Mouse (Mus musculus): ENCODE measurements around the gene Foxd2. TPM values are rescaled to one million over a fixed set of nuclear protein-coding genes. Genes with fewer than 3 reads are reported as not detected.

The Foxd2 gene
- polyA plus RNA-seq, 1 experiment from 2014 or later = not detected

DNA sequence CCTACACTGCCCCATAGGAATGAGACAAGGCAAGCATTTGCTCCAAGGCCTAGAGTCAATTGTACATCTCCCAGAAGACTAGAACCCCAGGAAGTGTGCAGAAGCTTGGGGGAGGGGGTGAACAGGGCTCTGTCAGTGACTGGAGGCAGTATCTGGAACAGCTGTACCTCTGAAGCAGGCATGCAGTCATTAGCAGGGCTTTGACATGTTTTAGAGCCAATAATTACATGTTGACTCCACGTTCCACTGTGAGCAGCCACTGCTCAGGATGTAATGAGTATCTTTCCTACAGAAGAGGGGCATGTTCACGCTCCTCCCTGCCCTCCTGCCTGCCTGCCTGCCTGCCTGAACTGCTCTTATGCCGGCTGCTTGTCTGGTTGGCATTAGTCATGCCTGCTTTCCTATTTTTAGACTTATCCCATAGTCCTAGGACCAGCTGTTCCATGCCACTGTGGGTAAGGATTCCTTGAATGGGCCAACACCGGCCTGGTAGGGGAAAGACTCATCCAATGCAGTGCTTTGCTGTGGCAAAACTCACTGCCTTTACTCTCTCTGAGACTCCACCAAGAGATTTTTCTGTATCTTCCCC, 28.9 kb upstream of the Foxd2 start:
- no peak for ATAC-seq (ENCODE audit: low FRiP score, low TSS enrichment)
- WGBS = 64% methylated on average over 4 of the region's 4 CpGs
- no peak overlapping the region for H3K4me2 ChIP-seq (replicated peaks; ENCODE audit: low read depth)
- H3K27me3 ChIP-seq (ENCODE audit: control insufficient read depth, insufficient read depth, low read length) = no peaks in the 10 kb centered on the region
- no peaks in the 10 kb centered on the region for H3K4me1 ChIP-seq (replicated peaks; ENCODE audit: control insufficient read depth, insufficient read depth)
- no peak overlapping the region for H3K4me3 ChIP-seq (ENCODE audit: low read depth, low read length)
- TF ChIP-seq CTCF (IDR thresholded peaks at IDR 0.05; ENCODE audit: low read depth) (no peak), EP300 (optimal IDR thresholded peaks at IDR 0.05) (no peak)
- no peak for DNase-seq (ENCODE audit: low spot score)
- no peaks in the 10 kb centered on the region for H3K9me3 ChIP-seq (ENCODE audit: control insufficient read depth, low read length)
- H3K36me3 ChIP-seq (ENCODE audit: control insufficient read depth, insufficient read depth, low read length) = no peaks in the 10 kb centered on the region
- H3K27ac ChIP-seq (replicated peaks) = no peak overlapping the region
- no peak overlapping the region for H3K9ac ChIP-seq (ENCODE audit: low read length)

DNA sequence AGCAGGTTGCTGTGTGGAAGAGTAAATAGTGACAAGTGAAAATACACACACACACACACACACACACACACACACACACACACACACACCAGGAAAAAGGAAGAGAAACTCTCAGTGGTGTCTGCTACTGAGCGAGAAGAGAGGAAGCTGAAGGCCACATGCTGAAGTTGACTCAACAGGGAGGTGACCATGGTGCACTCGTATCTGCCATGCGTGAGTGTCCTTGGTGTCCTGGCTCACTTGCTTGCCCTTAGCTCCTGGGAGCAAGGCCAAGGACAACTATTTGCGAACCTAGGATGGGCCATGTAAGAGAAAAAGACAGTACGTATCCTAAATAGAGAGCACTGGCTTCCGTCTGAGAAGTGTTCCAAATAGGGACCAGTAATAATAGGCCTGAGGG, 25.5 kb upstream of the Foxd2 start:
- Histone ChIP-seq H3K4me3 (ENCODE audit: low read depth, low read length) (no peak overlapping the region), H3K27ac (replicated peaks) (no peak overlapping the region), H3K9ac (ENCODE audit: low read length) (no peak overlapping the region), H3K4me1 (replicated peaks; ENCODE audit: control insufficient read depth, insufficient read depth) (no peaks in the 10 kb centered on the region), H3K9me3 (ENCODE audit: control insufficient read depth, low read length) (no peaks in the 10 kb centered on the region), H3K27me3 (ENCODE audit: control insufficient read depth, insufficient read depth, low read length) (no peaks in the 10 kb centered on the region), H3K36me3 (ENCODE audit: control insufficient read depth, insufficient read depth, low read length) (no peaks in the 10 kb centered on the region), H3K4me2 (replicated peaks; ENCODE audit: low read depth) (no peak overlapping the region)
- DNase-seq (ENCODE audit: low spot score) (no peak), ATAC-seq (ENCODE audit: low FRiP score, low TSS enrichment) (no peak)
- WGBS = 84% methylated on average over 6 of the region's 6 CpGs
- no peak for TF ChIP-seq CTCF (IDR thresholded peaks at IDR 0.05; ENCODE audit: low read depth)
- no peak for TF ChIP-seq EP300 (optimal IDR thresholded peaks at IDR 0.05)

DNA sequence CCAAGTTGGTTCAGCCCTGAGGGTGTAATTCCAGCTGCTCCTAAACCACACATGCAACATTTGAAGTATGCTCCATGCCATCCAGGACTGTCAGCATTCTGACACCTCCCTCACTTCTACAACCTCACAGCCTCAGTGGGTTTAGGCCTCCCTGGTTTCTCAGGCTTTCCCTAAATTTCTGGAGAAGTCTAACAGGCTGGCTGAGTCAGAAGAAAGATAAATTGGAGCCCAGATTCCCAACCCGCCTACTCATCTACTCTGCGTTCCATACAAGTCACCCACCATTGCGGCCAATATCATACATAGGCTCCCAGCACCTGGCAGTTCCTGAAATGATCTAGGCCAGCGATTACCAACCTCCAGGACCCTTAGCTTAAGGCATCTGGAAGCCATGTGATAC, 24.1 kb upstream of the Foxd2 start:
- DNase-seq (ENCODE audit: low spot score) (no peak), ATAC-seq (ENCODE audit: low FRiP score, low TSS enrichment) (no peak)
- Histone ChIP-seq H3K4me2 (replicated peaks; ENCODE audit: low read depth) (no peak overlapping the region), H3K27me3 (ENCODE audit: control insufficient read depth, insufficient read depth, low read length) (no peaks in the 10 kb centered on the region), H3K9me3 (ENCODE audit: control insufficient read depth, low read length) (no peaks in the 10 kb centered on the region), H3K9ac (ENCODE audit: low read length) (no peak overlapping the region), H3K4me3 (ENCODE audit: low read depth, low read length) (no peak overlapping the region), H3K36me3 (ENCODE audit: control insufficient read depth, insufficient read depth, low read length) (no peaks in the 10 kb centered on the region), H3K27ac (replicated peaks) (no peak overlapping the region), H3K4me1 (replicated peaks; ENCODE audit: control insufficient read depth, insufficient read depth) (no peaks in the 10 kb centered on the region)
- TF ChIP-seq CTCF (IDR thresholded peaks at IDR 0.05; ENCODE audit: low read depth) (no peak), EP300 (optimal IDR thresholded peaks at IDR 0.05) (no peak)
- WGBS = 86% methylated on average over 4 of the region's 4 CpGs

DNA sequence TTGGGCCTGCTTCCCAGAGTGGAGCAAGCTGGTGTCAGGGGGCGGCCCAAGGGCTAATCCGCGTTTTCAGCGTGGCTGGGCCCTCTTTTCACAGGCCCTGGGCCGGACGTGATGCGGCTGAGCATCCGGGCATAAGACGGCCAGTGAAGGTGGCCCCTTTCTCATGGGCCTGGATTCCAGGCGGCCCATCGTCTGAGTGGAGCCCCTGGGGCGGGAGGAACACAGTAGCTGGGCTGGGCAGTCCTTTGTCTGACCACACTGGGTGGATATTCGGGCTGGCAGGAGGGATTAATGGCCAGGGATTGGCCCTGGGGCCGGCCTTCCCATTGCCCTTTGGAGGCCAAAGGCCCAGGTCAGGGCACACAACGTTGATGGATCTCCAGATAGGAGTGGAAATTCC, 20.5 kb upstream of the Foxd2 start:
- Histone ChIP-seq H3K4me1 (replicated peaks; ENCODE audit: control insufficient read depth, insufficient read depth) (0 out of 2 replicates have a peak, but pooled peaks cover 5% of the 10 kb centered on the region), H3K27ac (replicated peaks) (no peak overlapping the region), H3K4me3 (ENCODE audit: low read depth, low read length) (no peak overlapping the region), H3K9me3 (ENCODE audit: control insufficient read depth, low read length) (no peaks in the 10 kb centered on the region), H3K4me2 (replicated peaks; ENCODE audit: low read depth) (no peak overlapping the region), H3K36me3 (ENCODE audit: control insufficient read depth, insufficient read depth, low read length) (no peaks in the 10 kb centered on the region), H3K9ac (ENCODE audit: low read length) (no peak overlapping the region), H3K27me3 (ENCODE audit: control insufficient read depth, insufficient read depth, low read length) (peaks cover 20% of the 10 kb centered on the region; the same call in 1 of the 2 replicates)
- TF ChIP-seq CTCF (IDR thresholded peaks at IDR 0.05; ENCODE audit: low read depth) (no peak), EP300 (optimal IDR thresholded peaks at IDR 0.05) (no peak)
- ATAC-seq (ENCODE audit: low FRiP score, low TSS enrichment) (no peak), DNase-seq (ENCODE audit: low spot score) (no peak)
- WGBS = 50% methylated on average over 15 of the region's 15 CpGs

DNA sequence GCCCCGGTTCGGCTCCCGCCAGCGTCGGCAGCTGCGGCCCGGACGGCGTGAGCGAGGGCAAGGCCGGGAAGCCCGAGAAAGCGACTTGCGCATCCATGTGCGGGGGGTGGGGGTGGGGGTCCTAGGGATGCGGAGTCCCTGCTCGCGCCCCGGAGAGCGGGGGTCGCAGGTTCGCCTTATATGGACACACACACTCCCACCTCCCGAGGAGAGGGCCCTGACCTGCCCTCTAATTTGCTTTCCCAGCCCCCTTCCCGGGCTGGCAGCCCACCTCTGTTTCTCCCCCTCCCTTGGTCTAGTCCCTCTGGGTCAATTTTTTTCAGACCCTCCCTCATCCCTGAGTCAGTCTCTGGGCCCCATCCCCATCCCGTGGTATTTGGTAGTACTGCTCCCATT, 17.2 kb upstream of the Foxd2 start, which contains the start of gene Foxe3:
Gene Foxe3, minus strand, starts transcription at position 97 of the 396 bp plus-strand sequence.
- Histone ChIP-seq H3K27me3 (ENCODE audit: control insufficient read depth, insufficient read depth, low read length) (peaks cover 29% of the 10 kb centered on the region), H3K9ac (ENCODE audit: low read length) (no peak within 1 kb of the TSS), H3K4me1 (replicated peaks; ENCODE audit: control insufficient read depth, insufficient read depth) (0 out of 2 replicates have a peak, but pooled peaks cover 5% of the 10 kb centered on the region), H3K4me2 (replicated peaks; ENCODE audit: low read depth) (peak within 1 kb of the TSS; percentile 60), H3K36me3 (ENCODE audit: control insufficient read depth, insufficient read depth, low read length) (no peaks in the 10 kb centered on the region), H3K27ac (replicated peaks) (no peak within 1 kb of the TSS), H3K9me3 (ENCODE audit: control insufficient read depth, low read length) (no peaks in the 10 kb centered on the region), H3K4me3 (ENCODE audit: low read depth, low read length) (peak within 1 kb of the TSS; percentile 44)
- WGBS = under 1% methylated on average over 22 of the region's 25 CpGs
- DNase-seq (ENCODE audit: low spot score) = no peak
- no peak for ATAC-seq (ENCODE audit: low FRiP score, low TSS enrichment)
- TF ChIP-seq EP300 (optimal IDR thresholded peaks at IDR 0.05) (no peak), CTCF (IDR thresholded peaks at IDR 0.05; ENCODE audit: low read depth) (no peak)

Measured in stomach, postnatal 0 days (tissue).